Mouse (Mus musculus): ENCODE results near the gene Trio. TPM values are rescaled to one million over a fixed set of nuclear protein-coding genes. Genes with fewer than 3 reads are reported as not detected.

The Trio gene
- total RNA-seq, 2 experiments from 2014 or later = 266 to 349 TPM

DNA sequence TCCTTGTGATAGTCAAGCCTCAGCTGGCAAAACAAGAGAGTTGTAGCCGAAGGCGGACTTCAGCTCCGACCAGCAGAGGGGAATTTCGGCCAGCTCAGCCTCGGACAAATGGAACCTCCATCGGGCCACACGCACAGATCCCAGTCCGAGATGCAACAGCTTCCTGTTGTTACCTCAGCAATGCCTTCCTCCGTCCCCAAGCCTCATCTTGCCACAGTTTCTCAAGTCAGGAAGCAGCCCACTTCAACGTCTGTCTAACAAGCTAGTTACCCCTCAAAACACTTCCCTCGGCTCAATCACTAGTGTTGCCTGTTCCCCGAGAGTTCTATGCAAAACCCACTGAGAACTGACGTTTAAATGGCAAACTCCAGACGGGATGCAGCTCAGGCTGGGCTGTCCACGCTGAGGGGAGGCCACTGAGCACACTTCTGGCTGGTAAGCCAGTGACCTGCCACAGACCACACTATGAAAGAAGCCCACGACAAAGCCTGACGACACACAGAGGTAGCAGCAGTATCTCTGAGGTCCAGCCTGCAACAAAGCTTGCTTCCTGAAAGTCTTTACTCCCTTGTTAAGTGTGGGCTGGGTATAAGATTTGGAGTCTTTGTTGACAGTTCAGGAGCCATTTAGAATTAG, 34.5 kb downstream of the Trio start:
- DNase-seq = no peak

DNA sequence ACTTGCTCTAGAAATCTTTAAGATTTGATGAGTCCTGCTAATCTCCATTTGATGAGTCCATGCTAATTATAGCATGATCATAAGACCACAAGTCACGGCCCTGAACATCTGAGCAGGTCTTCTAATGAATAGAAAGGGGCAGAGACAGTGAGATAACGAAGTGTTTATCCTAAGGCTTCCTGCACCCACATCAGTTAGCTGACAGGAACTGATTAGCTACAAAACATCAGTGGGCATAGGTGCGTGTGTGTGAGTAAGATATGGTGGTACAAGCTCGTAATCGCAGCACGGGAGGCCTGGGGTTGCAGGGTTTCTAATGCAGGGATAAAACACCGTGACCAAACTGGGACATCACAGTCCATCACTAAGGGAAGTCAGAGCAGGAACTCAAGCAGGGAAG, 37.7 kb downstream of the Trio start:
- DNase-seq = no peak

DNA sequence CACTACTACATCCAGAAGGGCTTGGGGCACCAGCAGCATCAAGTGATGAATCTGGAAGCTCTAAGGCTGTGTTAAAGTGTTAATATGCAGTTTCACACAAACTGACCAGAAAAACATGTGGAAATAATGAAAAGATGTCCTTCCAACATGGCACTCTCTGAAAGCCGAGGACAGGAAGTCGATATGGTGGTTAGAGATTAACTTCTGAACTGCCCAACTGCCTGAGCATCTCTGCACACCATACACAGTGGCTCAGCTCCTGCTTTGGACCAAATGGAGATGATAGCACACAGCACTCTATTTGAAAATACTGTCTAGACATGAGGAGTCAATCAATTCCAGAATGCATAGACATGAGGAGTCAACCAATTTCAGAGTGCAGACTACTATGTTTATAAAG, 40.8 kb downstream of the Trio start:
- no peak for DNase-seq

DNA sequence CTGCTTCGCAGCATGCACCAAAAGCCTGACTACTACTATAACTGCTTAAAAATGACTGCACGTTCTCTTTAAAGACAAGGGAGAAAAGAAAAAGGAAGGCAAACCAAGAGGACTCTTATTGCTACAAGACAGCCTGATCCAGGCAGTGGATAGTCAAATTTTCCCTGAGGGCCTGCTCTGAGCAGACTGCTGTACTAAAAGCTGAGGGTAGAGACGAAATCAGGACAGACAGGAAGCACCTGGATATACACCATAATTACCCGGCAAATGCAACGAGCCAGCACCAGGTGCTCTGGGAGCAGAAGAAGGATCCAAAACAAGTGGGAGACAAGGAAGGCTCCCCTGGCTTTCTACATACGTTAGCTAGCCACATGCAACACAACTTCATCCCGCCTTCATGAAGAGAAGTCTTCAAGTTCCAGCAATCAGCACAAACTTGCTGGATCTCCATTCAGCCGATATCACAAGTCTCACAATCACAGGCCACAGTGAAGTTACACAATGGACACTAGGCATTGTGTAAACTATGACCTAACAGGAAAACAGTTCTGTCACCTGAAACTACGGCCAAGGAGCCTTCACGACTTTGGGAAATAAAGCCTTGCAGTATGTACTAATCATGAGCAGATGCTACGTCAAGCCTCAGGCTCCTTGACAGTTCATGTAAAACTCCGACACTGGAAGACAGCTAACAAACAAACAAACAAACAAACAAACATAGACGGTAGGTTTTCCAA, 43.7 kb downstream of the Trio start:
- DNase-seq = no peak

DNA sequence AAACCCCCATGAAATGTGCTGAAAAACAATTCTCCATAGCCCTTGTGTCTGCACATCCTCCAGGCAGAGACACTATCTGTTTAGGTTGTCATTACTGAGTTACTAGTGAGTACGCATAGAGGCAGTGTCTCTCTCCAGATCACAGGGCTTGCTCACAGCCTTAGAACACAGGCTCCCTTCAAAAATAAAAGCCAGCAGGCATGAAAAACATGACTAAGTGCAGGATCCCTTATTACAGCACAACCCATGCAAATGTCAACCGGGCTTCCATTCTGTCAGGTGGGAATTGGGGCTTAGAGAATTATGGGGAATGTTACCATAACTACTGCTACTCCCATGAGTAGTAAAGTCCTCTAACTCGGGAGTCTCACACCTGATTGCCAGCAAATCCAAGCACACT, 44.4 kb downstream of the Trio start:
- no peak for DNase-seq

DNA sequence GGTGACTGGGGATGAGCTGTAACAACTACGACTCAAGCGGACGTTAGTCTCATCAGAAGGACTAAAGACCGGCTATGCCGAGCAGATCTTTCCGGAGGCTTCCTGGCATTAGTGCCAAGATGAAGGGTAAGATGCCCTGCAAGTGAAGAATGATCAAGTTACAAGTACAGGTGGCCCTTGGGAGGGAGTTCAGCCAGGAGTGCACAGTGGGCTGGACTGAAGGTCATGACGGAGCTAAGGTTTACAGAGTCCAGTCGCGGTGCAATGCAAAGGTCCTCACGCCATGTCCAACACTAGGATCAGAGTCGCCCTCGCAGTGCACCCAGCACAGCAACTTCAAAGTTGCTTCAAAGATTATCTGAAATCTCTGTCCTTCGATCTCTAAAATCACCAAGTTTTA, 45.2 kb downstream of the Trio start:
- DNase-seq = no peak

DNA sequence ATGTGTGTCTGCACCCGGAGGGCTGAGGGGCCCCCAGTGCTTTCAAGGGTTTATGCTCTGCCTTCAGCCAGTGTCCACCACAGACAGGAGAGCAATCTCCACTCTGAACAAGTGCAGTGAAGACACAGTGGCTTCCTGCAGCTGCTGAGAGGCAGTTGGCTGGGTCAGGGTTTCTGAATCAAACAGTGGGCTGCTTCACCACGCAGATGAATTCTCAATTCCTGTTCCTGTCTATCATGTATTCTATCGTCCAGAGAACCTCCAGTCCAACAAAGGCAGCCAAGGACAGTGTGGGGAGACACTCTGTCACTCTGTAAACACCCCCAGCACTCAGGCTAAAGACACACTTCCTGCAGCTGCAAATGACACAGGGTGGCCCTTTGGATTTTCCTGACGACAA, 48.7 kb downstream of the Trio start:
- DNase-seq = no peak

DNA sequence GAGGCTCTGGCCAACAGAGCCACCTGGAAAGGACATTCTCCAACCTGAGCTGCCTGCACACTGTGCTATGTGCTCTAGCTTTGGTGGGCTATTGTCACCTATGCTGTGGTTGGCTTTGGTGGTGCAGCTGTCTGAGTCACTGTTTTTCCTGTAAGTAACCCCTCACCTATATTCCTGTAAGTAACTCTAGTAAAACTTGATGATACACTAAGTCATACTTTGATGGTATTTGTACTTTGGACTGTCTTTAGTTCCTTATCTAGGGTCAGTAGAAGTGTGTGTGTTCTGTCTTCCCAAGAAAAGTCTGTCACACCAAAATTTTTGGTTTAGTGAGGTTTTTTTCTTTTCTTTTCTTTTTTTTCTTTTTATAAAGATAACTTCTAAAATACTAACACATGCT, 49.3 kb downstream of the Trio start:
- DNase-seq = no peak

DNA sequence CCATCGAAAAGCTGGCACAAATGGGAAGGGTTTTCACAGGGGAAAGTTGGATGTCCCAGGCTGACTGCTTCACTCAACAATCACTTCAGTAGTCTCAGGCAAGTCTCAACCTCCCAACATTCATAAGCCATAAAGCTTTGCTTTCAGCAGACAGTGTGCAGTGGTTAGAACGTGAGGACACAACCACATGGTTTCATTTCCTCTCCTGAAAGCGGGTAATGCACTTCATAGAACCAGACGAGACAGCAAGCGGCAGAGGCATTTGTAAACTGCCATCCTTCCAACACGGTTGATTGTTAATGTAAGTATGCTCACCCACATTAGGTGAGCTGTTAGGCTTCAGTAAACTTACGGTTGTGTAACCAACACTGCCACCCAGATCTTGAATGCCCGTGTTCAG, 51.0 kb downstream of the Trio start:
- DNase-seq = no peak

DNA sequence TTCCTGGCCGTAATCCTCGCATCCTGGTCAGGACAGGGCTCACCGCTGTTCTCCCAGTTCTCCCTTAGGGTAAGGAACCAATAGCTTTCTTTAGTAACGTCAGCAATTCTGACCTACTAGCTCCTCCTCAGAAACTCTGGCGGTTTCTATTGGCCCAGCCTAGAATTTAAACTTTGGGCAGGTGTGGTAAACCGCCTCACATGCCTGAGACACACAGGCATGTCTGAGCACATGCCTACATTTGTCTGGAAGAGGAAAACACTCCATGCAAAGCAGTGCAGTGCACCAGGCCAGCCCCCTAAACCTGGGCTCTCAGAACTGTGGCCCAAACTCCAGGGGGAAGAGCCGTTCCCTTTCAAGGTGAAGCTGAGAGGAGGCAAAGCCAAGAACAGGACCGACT, 57.5 kb downstream of the Trio start:
- no peak for DNase-seq

DNA sequence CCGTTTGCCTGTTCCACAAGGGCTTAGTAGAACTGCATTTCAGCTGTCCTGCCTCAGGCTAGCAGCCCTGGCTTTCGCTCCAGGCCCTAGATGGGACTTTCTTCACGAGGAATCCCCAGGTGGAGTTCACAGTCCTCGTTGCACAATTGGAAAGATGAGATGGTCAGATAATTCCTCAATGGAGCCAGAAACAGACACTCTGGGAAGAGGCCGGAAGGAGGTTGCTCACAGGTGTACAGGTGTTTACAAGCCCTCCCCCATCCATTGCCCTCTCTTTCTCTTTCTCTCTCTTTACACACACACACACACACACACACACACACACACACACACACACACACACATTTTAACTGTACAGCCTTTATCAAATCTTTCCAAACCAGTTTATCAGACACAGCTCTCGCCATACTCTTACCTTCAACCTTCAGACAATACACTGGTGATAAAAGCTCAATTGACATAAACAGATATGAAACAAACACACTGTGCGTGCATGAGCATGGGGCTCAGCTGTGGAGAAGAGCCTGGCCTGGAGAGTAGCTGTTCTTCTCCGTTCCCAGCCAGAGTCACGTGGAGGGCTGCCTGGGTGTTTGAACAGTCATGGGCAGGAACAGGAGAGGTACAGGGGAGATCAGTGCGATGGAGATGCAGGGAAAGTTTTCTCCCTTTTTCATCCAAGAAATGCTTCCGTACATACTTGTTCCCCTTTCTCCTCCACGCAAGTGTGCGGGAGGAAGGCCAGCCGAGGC, 58.3 kb downstream of the Trio start:
- no peak for DNase-seq

DNA sequence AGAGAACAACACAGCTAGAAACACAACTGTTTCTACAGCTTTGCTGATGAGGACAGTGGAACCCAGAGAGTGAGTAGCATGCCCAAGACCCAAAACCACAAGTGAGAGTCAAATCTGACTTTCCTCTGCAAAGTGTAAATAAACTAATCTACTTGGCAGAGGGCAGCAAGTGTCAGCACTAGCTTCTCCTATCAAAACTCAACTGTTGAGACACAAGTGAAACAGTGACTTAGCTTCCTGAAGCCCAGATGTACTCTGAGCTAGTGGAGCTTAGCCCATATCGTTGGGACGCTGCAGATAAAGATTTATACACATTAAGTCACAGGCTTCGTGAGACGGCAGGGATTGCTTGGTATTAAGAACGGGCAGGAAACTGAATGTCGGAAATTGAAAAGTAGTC, 60.8 kb downstream of the Trio start:
- DNase-seq = no peak

DNA sequence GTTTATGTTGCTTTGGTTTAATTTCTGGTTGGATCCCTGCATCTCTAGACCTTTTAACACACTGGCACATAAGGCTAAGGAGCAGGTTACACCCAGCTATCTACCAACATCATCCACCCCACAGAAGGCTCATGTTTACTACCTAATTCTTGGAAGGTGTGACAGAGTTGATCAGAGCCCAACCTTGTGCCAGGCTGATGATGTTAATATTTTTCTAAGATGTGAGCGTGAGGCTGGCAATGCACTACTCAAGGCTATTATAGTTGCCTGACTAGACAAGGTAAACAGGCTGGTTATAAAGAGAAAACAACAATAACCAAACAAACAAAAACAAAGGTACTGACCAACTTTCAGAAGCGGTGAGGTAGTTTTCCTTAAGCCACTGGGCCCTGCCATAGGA, 62.1 kb downstream of the Trio start:
- DNase-seq = no peak

DNA sequence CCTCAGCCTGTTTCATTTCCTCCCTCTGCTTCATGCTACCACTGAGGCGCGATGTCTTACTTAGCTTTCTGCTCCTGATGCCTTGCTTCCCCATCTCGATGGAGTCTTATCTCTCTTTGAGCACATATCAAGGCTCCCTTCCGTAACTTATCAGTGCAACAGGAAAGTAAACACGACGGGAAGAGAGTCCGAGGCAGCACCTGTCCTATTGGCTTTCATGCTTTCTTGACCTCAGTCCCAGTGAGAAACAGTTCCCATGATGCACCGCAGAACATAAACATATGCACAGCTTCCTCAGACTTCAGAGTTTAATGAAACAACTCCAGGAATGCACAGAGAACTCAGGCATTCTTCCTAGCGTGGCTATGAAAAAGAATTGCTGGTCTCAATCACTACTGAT, 65.0 kb downstream of the Trio start:
- no peak for DNase-seq

DNA sequence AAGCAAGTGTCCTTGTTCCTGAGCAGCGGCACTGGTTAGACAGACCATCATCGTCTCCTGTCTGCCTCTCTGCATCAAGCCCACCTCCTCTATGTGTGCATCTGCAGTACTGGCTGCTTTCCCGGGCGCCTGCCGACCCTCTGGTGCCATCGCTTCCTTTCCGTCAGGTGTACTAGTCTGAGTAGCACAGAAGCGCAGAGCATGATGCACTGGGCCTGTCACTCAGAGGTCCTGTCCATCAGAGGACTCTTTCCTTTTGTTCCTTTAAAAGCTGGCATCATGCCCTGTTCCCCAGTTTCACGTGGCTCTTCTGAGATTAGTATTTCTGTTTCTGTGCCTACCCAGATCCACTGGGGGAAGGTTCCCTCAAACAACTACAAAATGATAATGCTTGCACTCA, 67.8 kb downstream of the Trio start:
- no peak for DNase-seq

DNA sequence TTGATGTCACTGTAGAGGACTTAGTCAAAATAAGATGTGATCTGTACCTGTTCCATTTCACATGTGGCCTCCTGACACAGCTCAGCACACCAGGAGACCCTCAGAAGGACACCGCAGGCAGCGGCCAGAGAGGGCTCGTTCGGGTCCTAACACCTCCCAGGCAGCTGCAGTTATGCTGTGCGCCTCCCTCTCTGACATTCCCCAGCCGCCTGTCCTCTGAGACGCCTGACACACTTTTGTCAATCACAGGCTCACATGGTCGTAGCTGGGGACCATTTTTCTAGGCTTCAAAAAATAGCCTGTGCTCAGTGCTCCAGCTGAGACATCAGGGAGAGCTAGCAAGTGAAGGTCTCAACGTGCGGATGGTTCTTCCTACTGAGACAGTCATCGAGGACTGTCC, 70.0 kb downstream of the Trio start:
- no peak for DNase-seq

DNA sequence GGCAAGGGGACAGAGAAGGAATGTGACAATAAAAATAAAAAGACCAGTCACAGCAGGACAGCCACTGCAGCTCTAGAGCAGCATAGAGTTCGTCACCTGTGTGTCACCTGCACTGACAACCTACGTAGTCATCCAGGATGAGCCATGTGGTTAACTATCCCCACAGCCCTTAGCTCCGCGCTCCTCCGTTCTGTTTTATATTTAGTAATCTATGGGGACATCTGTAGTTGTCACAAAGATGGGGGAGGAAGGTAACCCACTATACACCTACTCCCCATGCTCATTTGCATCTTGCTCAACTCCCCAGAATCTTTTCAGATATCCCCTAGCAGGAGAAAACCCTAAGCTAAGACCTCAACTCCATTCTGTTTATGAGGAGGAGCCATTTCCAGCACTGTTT, 71.3 kb downstream of the Trio start:
- DNase-seq = no peak

DNA sequence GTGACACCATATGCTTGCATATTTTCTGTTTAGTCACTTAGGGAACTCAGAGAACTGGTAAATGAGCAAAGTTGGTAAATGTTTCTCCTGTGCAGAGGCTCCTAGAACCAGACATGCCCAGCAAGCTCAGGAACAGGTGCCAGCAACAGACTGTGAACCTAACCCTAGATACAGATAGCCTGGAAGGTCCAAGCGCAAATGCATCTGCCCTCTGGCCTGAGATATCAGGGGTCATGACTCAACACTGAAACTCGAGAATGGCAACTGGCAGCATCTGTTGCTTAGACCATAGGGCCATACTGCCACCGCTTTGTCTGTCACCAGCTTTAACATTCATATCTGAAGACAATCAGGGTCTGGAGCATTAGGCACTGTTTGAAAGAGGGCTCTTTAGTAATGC, 72.1 kb downstream of the Trio start:
- DNase-seq = no peak

DNA sequence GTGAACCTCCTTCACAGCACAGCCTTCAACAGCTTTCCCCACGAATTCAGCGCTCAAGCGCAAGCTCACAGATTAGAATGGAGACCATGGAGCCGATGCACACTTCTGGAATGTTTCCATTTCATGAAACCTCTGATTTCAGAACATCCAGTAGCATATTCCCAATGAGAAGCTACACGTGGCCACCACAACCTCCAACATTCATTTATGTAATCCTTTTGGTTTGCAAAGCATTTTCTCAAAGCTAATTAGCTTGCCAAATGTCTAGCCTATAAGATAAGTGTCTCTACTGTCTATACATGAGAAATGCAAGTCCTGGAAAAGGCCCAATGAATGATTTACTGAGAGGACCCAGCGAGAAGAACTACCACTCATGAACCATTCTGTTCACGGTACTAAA, 74.5 kb downstream of the Trio start:
- no peak for DNase-seq

DNA sequence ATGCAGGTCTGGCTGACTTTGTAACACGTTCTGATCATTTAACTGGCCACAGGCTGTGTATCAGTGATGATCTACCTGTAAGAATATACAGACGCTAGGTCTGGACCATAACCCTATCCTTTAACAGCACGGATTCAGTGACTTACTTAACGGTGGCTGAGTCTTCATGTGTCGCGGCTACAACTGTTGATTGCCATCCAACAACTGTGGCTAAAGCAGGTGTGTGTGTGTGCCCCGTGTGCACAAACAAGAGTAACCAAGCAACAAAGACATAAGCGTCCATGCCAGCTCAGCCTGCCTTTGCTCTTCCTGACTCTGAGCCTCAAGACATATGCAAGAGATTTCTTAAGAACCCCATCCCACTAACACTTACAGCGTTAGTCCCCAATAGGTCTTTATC, 76.5 kb downstream of the Trio start:
- no peak for DNase-seq

DNA sequence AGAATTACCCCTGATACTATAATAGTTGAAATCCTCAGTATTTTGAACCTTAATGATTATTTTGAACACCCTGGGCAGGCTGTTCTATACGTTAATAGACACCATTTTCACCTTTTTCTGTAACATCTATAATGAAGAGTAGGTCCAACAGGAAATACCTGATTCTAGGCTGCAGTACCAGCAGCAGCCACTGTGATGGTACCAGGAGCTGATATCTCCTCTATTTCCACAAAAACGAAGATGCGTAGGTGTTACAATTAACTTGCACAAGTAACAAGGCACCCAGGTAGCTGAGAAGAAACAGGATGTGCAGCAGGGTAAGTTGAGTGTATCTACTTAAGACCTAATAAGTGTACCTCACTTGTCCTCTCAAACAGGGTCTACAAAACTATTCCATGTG, 77.8 kb downstream of the Trio start:
- no peak for DNase-seq

DNA sequence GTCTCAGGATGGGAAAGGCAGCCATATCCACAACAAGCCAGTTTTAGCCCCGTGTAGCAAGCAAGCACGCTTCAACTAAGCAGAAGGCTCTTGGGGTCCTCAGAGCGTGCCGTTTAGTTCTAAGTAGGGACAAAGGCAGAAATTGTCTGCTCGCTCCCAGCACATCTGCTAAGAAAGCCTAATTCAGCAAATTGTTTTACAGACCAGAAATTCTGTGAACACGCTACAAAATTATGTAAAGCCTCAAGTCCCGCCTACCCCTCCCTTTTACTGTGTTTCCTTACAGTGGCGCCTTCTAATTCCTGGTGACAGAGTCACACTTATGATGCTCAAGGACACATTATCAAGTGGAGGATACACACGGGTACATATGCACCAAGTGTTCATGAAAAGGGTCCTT, 80.1 kb downstream of the Trio start:
- DNase-seq = no peak

DNA sequence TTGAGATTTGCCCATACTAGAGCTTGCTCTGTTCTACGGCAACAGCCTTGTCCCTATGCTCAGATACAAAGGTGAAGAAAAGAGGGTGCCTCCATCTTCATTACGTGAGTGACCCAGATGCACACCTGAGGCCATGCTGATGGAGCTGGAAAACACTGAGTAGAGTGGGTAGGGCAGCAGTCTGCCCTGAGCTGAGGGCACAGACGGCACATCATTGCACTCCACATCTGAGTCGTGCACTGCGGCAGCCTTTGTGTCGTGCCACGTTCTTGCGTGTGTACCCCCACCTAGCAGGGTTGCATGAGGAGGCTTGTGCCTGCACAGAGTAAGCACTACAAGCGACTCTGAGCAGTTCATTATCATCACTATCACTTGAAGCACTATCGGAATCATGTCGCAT, 80.8 kb downstream of the Trio start:
- DNase-seq = no peak
